Mouse (Mus musculus) C2C12 (cell line): ENCODE data around the gene Tfr2.

ENCODE experiments used
- CTCF ChIP-seq: IDR thresholded peaks from one replicate; pipeline ENCODE4 v1.5.1; 2011; ENCODE audit not compliant: control insufficient read depth, insufficient read depth, insufficient read length
- MAX ChIP-seq: IDR thresholded peaks from one replicate; pipeline ENCODE4 v1.6.1; 2011; ENCODE audit warnings: mild to moderate bottlenecking, control low read depth
- MYOD1 ChIP-seq: IDR thresholded peaks from one replicate; pipeline ENCODE4 v1.6.1; 2011; ENCODE audit warnings: low read depth; ENCODE audit not compliant: control insufficient read depth, insufficient read length
- USF1 ChIP-seq: IDR thresholded peaks from one replicate; pipeline ENCODE4 v1.6.1; 2011; ENCODE audit warnings: low read depth, mild to moderate bottlenecking, control low read depth, moderate library complexity

DNA sequence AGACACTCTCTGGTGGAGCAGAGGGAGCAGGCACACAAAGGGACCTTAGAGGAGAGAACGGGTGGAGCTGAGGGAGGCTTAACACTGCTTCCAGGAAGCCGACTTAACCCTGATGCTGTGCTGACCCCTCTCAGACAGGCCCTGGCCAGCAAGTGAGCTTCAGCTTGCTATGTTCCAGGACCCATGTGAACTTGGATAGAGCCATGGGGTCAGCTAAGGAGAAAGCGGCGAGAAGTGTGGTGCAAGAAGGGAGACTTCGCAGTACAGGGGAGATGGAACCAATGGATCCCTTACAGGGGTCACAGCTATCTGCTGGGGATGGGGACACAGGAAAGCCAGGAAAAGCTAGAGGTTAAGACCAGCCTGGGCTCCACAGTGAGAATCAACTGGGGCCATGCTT is 43.4 kb downstream of the Tfr2 start:
- TF ChIP-seq CTCF = no peak
- no peak for TF ChIP-seq MAX
- TF ChIP-seq MYOD1 = no peak
- TF ChIP-seq USF1 = no peak
